Mouse (Mus musculus): ENCODE measurements at regions not wholly inside any gene's neighbourhood (a gene's known extent, or its start where the extent isn't known, plus 50 kb on each side); places are given as distances from the start of the nearest gene placed in this dataset.

GRCm38 (mm10) chr12:106722761-106723160 is 712.7 kb downstream of the Vrk1 start:
- in situ Hi-C loops (cut with MboI, MseI): no loop called here

GRCm38 (mm10) chr12:106726920-106727319 is 716.9 kb downstream of the Vrk1 start:
- in situ Hi-C loops (cut with MboI, MseI): no loop called here

- in situ Hi-C loops (cut with MboI, MseI): no loop called here
Measured at GRCm38 (mm10) chr12:106727486-106727885, 717.5 kb downstream of the Vrk1 start.

GRCm38 (mm10) chr12:106729686-106730085 is 719.7 kb downstream of the Vrk1 start:
- in situ Hi-C loops (cut with MboI, MseI): no loop called here

- in situ Hi-C loops (cut with MboI, MseI): no loop called here
Measured at GRCm38 (mm10) chr12:106732108-106732857, 722.3 kb downstream of the Vrk1 start.

GRCm38 (mm10) chr12:106748765-106749164 is 738.7 kb downstream of the Vrk1 start:
- in situ Hi-C loops (cut with MboI, MseI): no loop called here

GRCm38 (mm10) chr12:106763552-106763951 is 724.9 kb upstream of the 3110018I06Rik start:
- in situ Hi-C loops (cut with MboI, MseI): no loop called here

- in situ Hi-C loops (cut with MboI, MseI): no loop called here
Measured at GRCm38 (mm10) chr12:106764516-106764915, 723.9 kb upstream of the 3110018I06Rik start.

- in situ Hi-C loops (cut with MboI, MseI): no loop called here
Measured at GRCm38 (mm10) chr12:106773536-106773935, 714.9 kb upstream of the 3110018I06Rik start.

- in situ Hi-C loops (cut with MboI, MseI): no loop called here
Measured at GRCm38 (mm10) chr12:106796596-106796995, 691.8 kb upstream of the 3110018I06Rik start.

- in situ Hi-C loops (cut with MboI, MseI): no loop called here
Measured at GRCm38 (mm10) chr12:106819736-106820135, 668.7 kb upstream of the 3110018I06Rik start.

GRCm38 (mm10) chr12:106822311-106822710 is 666.1 kb upstream of the 3110018I06Rik start:
- in situ Hi-C loops (cut with MboI, MseI): no loop called here

GRCm38 (mm10) chr12:106828542-106828941 is 659.9 kb upstream of the 3110018I06Rik start:
- in situ Hi-C loops (cut with MboI, MseI): no loop called here

- in situ Hi-C loops (cut with MboI, MseI): no loop called here
Measured at GRCm38 (mm10) chr12:106829323-106829722, 659.1 kb upstream of the 3110018I06Rik start.

GRCm38 (mm10) chr12:106835241-106835640 is 653.2 kb upstream of the 3110018I06Rik start:
- in situ Hi-C loops (cut with MboI, MseI): no loop called here

- in situ Hi-C loops (cut with MboI, MseI): no loop called here
Measured at GRCm38 (mm10) chr12:106839618-106840017, 648.8 kb upstream of the 3110018I06Rik start.

- in situ Hi-C loops (cut with MboI, MseI): no loop called here
Measured at GRCm38 (mm10) chr12:106840150-106840651, 648.2 kb upstream of the 3110018I06Rik start.

GRCm38 (mm10) chr12:106841996-106842395 is 646.4 kb upstream of the 3110018I06Rik start:
- in situ Hi-C loops (cut with MboI, MseI): no loop called here

- in situ Hi-C loops (cut with MboI, MseI): no loop called here
Measured at GRCm38 (mm10) chr12:106842396-106842795, 646.0 kb upstream of the 3110018I06Rik start.

GRCm38 (mm10) chr12:106851666-106852065 is 636.8 kb upstream of the 3110018I06Rik start:
- in situ Hi-C loops (cut with MboI, MseI): no loop called here

- in situ Hi-C loops (cut with MboI, MseI): no loop called here
Measured at GRCm38 (mm10) chr12:106852736-106853135, 635.7 kb upstream of the 3110018I06Rik start.

- in situ Hi-C loops (cut with MboI, MseI): no loop called here
Measured at GRCm38 (mm10) chr12:106853711-106854240, 634.7 kb upstream of the 3110018I06Rik start.

GRCm38 (mm10) chr12:106855520-106855919 is 632.9 kb upstream of the 3110018I06Rik start:
- in situ Hi-C loops (cut with MboI, MseI): no loop called here
